Mouse (Mus musculus) midbrain, embryonic 14.5 days (tissue): Measurements from ENCODE around the gene Ptms. TPM values are rescaled to one million over a fixed set of nuclear protein-coding genes. Genes with fewer than 3 reads are reported as not detected.

Experiments used
- ATAC-seq: fragments of 200-750 bp; cut with Nextera tagmentation; 2 replicates; pipeline ENCODE4 v1.8.0; 2017; ENCODE audit warnings: moderate number of reproducible peaks, moderate library complexity; ENCODE audit not compliant: low FRiP score, low TSS enrichment
- DNase-seq: peaks from one replicate; pipeline ENCODE4 v3.0.0-alpha.2; 2015
- H3K27ac ChIP-seq: fragments of 300-500 bp; sonication (generic); replicated peaks from 2 replicates; pipeline ENCODE4 v1.5.1; 2014; ENCODE audit warnings: mild to moderate bottlenecking, low read depth, low read length, moderate library complexity
- H3K27me3 ChIP-seq: fragments of 300-500 bp; sonication (generic); 2 replicates; pipeline ENCODE4 v1.6.1; 2014; ENCODE audit warnings: low read length, control low read depth, mixed read lengths; ENCODE audit not compliant: control insufficient read depth, insufficient read depth
- H3K36me3 ChIP-seq: fragments of 300-500 bp; sonication (generic); 2 replicates; pipeline ENCODE4 v1.6.1; 2014; ENCODE audit warnings: low read length, control low read depth; ENCODE audit not compliant: control insufficient read depth, insufficient read depth
- H3K4me1 ChIP-seq: fragments of 300-500 bp; sonication (generic); 2 replicates; pipeline ENCODE4 v1.6.1; 2014; ENCODE audit warnings: mild to moderate bottlenecking, antibody characterized with exemption, low read length, control low read depth; ENCODE audit not compliant: control insufficient read depth, insufficient read depth
- H3K4me2 ChIP-seq: fragments of 300-500 bp; sonication (generic); 2 replicates; pipeline ENCODE4 v1.6.1; 2014; ENCODE audit warnings: mild to moderate bottlenecking, low read length, moderate library complexity
- H3K4me3 ChIP-seq: fragments of 300-500 bp; sonication (generic); replicated peaks from 2 replicates; pipeline ENCODE4 v1.5.1; 2014; ENCODE audit warnings: low read depth, low read length
- H3K9ac ChIP-seq: fragments of 300-500 bp; sonication (generic); replicated peaks from 2 replicates; pipeline ENCODE4 v1.6.1; 2014; ENCODE audit warnings: mild to moderate bottlenecking, low read length, moderate library complexity
- H3K9me3 ChIP-seq: fragments of 300-500 bp; sonication (generic); 2 replicates; pipeline ENCODE4 v1.6.1; 2016; ENCODE audit warnings: low read length, control low read depth, mixed read lengths; ENCODE audit not compliant: control insufficient read depth
- WGBS: fragments of 180-500 bp; shearing (Covaris S2); extraction: QIAGEN DNeasy Blood & Tissue Kit; methylation state at CpG from one replicate; pipeline ENCODE4 v1.1.7; 2014; 5-methylcytosine and 5-hydroxymethylcytosine counted together
- polyA plus RNA-seq: library from polyadenylated mRNA; unstranded; fragments of >200 nt; fragmentation: Nextera tagmentation; extraction: Ambion mirVana; gene quantifications from 2 replicates; pipeline ENCODE4 v1.2.1, GENCODE M21; 2014

Gene Ptms
- polyA plus RNA-seq, 1 experiment from 2014 or later, result 749 TPM

DNA sequence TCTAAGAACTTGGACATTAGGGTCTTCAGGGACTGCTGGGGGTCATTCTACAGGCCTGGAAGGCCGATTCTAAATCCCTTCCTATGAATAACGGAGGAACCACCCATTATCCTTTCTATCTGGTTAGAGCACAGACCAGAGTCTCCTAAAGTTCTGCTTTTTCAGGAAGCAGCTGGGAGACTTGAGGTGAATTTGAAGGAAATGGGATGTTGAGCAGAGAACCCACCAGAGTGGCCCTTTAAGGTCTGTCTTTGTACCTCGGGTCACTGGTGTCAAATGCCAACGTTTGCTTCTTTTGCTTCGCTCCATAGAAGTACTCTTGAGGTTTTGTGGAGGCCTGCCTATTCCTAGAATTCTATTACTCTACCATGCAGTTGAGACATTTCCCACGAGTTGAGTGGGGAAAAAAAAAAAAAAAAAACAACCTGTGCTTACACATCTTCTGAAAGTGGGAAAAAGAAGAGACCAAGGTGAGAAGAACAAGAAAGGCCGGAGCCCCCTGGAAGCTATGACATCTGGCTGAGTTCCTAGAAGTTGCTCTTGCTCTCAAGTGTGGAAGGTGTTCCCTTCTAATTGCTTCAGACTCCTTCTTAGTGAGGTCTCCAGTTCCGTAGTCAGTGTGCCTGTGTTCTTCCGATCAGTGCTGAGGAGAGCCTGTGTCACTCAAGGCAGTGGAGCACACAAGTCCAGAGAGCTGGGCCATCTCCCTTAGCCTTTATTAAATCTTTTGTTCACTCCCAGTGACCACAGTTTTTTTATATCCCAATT, 599 bp upstream of the Ptms start:
- no peak for ATAC-seq
- Histone ChIP-seq H3K27ac (peak overlapping the region; percentile 100), H3K36me3 (no peaks in the 10 kb centered on the region), H3K27me3 (no peaks in the 10 kb centered on the region), H3K9me3 (no peaks in the 10 kb centered on the region), H3K9ac (peak overlapping the region; percentile 30; the same call in 1 of the 2 replicates), H3K4me3 (peak overlapping the region; percentile 94), H3K4me2 (peak overlapping the region; percentile 99), H3K4me1 (peaks cover 33% of the 10 kb centered on the region)
- 30% methylated on average over 9 of the region's 9 CpGs for WGBS
- DNase-seq, result no peak

DNA sequence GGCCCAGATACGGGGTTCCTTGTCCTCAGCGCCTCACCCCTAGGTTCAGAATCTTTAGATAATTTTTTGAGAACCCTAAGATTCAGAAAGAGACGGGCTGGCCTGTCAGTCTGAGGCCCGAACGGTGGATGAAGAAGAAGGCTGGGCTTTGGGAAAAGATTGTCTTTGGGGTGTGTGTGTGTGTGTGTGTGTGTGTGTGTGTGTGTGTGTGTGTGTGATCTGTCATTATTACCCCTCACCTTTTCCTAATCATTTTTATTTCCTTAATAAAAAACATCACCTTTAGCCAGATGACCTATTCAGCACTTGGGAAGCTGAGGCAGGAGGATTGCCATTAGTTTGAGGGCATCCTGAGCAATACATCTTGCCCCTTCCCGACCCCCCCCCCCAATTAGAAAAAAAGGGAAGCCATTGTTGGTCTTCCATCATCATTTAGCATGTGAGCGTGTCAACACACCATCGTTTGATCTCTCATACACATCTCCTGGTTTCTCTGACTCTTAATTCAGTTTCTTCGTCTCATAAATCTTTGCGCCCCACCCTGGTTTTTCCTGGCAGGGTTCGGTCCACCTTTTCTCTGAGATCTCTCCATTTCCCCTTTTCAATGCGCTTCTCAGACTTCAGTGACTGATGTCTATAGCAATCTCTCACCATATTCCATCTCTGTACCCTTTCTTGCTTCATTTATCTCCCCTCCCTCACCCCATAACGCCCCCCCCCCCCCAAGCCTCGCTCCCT, 844 bp downstream of the Ptms start:
- Histone ChIP-seq H3K4me2 (peak overlapping the region; percentile 99), H3K27me3 (no peaks in the 10 kb centered on the region), H3K27ac (peak overlapping the region; percentile 100), H3K4me3 (peak overlapping the region; percentile 94), H3K36me3 (peaks cover 9% of the 10 kb centered on the region), H3K9me3 (no peaks in the 10 kb centered on the region), H3K9ac (peak overlapping the region; percentile 100), H3K4me1 (peaks cover 47% of the 10 kb centered on the region)
- no peak for DNase-seq
- WGBS, result 9% methylated on average over 14 of the region's 14 CpGs
- no peak for ATAC-seq

DNA sequence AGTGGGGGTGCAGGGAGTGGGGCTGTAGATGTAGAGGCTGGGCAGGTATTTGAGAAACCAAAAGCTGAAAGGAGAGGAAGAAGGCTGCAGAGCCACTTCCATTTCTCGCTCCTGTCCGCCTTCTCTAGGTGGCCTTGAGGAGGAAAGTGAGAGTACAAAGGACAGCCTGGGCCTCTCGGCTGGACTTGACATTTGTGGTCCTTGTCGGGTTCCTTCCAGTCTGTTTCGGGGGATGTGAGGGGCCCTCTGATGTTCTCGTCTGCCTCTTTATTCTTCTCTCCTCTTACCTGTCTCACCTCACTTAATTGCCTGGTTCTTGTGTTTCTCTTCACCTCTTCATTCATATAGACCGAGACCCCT, 1.6 kb downstream of the Ptms start:
- Histone ChIP-seq H3K27ac (peak overlapping the region; percentile 100), H3K9ac (peak overlapping the region; percentile 100), H3K27me3 (no peaks in the 10 kb centered on the region), H3K4me1 (peaks cover 53% of the 10 kb centered on the region), H3K9me3 (no peaks in the 10 kb centered on the region), H3K36me3 (peaks cover 17% of the 10 kb centered on the region), H3K4me3 (peak overlapping the region; percentile 94), H3K4me2 (peak overlapping the region; percentile 99)
- 4% methylated on average over 7 of the region's 7 CpGs for WGBS
- ATAC-seq (no peak), DNase-seq (no peak)

DNA sequence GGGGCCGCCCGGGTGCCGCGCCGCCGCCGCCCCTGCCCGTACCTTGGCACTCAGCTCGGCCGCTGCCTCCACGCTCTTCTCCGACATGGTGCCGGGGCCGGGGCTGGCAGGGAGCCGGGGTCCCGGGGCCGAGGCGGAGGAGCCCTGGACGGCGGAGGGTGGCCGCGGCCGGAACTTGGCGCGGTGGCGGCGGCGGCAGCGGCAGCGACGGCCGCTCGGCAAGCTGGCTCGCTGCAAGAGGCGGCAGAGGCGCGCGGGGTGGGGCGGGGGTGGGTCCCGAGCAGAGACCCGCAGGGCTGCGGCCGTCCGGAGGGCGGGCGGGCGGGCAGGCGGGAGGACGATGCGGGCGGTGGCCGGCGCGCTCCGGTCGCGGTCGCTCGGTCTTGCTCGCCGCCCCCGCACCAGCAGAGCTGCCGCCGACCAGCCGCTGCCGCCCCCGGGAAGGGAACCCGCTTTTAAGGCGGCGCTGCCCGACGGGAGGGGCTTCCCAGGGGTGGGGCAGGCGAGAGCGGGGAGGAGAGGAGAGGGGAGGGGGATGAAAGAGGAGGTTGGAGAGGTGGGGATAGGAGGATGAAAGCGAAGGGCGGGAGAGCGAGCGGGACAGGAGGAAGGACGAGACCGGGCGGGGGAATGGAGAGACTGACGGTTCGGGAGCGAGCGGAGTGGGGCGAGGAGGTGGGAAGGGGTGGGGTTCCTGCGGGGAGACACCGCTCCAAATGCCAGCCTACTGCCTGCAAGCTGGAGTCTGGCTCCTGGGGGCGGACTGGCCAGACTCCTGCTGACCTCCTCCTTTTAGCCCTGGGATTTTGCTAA, 2.2 kb downstream of the Ptms start:
- Histone ChIP-seq H3K27me3 (no peaks in the 10 kb centered on the region), H3K4me1 (peaks cover 53% of the 10 kb centered on the region), H3K36me3 (peaks cover 22% of the 10 kb centered on the region), H3K9me3 (no peaks in the 10 kb centered on the region), H3K27ac (peak overlapping the region; percentile 100), H3K4me2 (peak overlapping the region; percentile 99), H3K9ac (peak overlapping the region; percentile 100), H3K4me3 (peak overlapping the region; percentile 94)
- under 1% methylated on average over 89 of the region's 89 CpGs for WGBS
- DNase-seq (peak; percentile 96), ATAC-seq (peak; percentile 76)

DNA sequence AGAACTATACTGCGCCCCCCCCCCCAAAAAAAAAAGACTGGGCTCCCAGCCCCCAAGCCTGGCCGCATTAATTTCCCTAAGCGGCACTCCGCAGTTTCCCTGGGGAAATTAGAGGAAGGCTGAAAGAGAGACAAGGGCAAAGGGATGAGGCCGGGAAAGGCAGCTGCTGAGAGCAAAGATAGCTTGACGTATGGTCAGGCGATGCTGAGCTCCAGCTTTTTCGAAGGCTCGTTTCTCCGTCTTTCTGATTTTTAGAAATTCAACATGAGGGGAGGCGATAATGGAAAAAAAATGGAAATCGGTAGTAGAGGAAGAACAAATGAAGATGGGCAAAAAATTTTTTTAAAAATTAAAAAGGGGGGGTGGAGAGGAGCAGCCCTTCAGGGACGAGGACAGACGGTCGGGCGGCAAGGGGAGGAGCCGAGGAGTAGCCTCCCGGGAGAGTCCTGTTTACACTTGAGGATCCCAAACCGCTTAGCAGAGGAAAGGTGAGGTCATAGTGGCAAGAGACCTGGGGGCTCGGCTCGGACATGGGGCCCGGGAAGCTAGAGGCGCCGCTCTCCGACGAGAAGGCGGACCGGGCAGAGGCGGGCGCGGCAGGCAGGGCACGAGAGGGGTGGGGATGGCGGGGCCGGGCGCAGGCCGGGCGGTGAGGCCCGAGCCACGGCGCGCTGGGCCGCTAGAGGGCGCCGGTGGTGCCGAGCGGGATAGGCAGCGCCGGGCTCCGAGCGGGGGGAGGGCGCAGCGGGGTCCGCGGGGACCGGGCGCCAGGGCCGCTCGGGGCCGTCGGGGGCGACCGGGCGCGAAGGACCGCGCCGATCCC, 3.0 kb downstream of the Ptms start:
- peak overlapping the region; percentile 100 for H3K27ac ChIP-seq
- peak overlapping the region; percentile 99 for H3K4me2 ChIP-seq
- WGBS, result under 1% methylated on average over 60 of the region's 67 CpGs
- DNase-seq, result peak; percentile 95
- H3K4me3 ChIP-seq, result peak overlapping the region; percentile 94
- H3K4me1 ChIP-seq, result peaks cover 53% of the 10 kb centered on the region
- peak; percentile 54 for ATAC-seq
- H3K9me3 ChIP-seq, result no peaks in the 10 kb centered on the region
- peaks cover 27% of the 10 kb centered on the region for H3K36me3 ChIP-seq
- no peaks in the 10 kb centered on the region for H3K27me3 ChIP-seq
- peak overlapping the region; percentile 100 for H3K9ac ChIP-seq

DNA sequence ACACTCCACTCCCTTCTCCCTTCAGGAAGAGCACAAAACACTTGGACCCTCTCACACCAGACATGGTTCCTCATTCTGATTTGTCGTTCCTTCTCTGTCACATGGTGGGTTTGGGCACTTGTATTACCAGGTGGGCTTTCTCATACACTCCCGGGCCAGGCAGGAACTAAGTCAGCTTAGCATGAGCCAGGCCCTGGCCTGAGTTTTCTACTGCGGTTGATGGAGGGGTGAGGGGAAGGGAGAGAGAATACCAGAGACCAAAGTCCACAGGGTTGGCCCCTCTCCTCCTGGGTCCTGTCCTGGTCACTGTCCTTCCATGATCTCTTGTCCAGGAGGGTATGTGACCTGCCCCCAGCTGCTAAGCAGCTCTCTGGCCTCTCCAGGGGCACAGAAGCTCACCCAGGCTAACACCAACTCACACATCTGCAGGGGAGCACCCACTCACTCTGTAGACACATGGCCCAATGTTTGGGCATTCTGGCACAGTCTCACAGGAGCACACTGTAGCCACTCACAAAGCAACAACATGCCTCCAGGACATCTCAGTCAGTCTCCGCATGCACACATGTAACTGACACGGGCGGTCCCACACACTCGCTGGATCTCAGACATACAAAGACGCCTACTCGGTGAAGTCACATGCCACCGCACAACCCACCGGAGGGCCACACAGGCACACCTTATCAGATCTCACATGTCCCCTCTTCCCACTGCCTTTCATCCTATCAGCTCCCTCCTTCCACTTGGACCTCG, 3.8 kb downstream of the Ptms start:
- Histone ChIP-seq H3K36me3 (peaks cover 27% of the 10 kb centered on the region), H3K27ac (peak overlapping the region; percentile 100), H3K4me1 (peaks cover 48% of the 10 kb centered on the region), H3K9me3 (no peaks in the 10 kb centered on the region), H3K4me2 (peak overlapping the region; percentile 99), H3K9ac (peak overlapping the region; percentile 100), H3K27me3 (no peaks in the 10 kb centered on the region), H3K4me3 (peak overlapping the region; percentile 94)
- peak; percentile 52 for DNase-seq
- ATAC-seq, result no peak
- 1% methylated on average over 12 of the region's 12 CpGs for WGBS

DNA sequence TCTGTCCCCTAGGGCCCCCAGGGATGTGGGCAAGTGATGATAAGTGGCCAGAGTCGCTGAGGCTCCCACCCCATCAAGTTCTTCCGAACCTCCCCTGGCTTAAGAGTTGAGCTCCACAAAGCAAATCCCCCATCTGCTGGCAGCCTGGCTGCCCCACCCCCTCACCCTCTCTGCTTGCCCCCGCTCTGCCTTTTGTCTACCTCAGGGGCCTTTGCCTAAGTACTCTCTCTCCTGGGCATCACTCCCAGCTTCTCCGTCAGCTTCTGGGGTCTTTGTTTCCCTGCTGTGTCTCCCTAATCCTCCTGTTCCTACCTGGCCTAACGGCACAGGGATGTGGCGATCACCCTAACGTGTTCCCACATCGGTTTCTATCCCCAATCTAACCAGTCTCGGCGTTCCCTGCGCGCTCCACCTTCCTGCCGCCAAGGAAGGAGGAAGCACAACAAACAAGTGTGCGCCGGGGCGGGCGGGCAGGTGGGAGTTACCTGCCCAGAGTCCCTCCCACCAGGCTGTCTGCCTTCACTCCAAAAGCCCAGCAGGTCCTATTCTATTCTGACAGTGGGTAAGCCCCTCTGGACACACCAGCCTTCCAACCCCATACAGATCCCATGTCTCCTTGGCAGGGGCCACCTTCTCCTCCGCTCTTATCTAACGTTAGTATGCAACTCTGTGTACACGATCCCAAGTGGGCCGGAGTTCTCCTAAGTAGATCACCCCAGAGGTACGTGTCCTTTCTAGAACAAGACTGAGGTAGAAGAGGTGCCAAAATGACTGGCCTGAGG, 4.6 kb downstream of the Ptms start:
- no peaks in the 10 kb centered on the region for H3K9me3 ChIP-seq
- H3K27ac ChIP-seq, result peak overlapping the region; percentile 100
- peaks cover 46% of the 10 kb centered on the region for H3K4me1 ChIP-seq
- WGBS, result 3% methylated on average over 22 of the region's 22 CpGs
- peak overlapping the region; percentile 99 for H3K4me2 ChIP-seq
- H3K9ac ChIP-seq, result peak overlapping the region; percentile 100
- ATAC-seq (no peak), DNase-seq (peak; percentile 70)
- H3K27me3 ChIP-seq, result no peaks in the 10 kb centered on the region
- H3K36me3 ChIP-seq, result peaks cover 27% of the 10 kb centered on the region
- H3K4me3 ChIP-seq, result peak overlapping the region; percentile 94
